Mouse (Mus musculus) forebrain, embryonic 16.5 days (tissue): ENCODE results near the gene Clns1a. TPM values are rescaled to one million over a fixed set of nuclear protein-coding genes. Genes with fewer than 3 reads are reported as not detected.
A peak's percentile ranks its signal among the peaks of the same experiment; 100 is the strongest.

Experiments used
- ATAC-seq: fragments of 200-750 bp; cut with Nextera tagmentation; 2 replicates; pipeline ENCODE4 v1.8.0; 2017; ENCODE audit warnings: mild to moderate bottlenecking, moderate library complexity
- H3K27ac ChIP-seq: fragments of 300-500 bp; sonication (generic); 2 replicates; pipeline ENCODE4 v1.5.1; 2014; ENCODE audit warnings: low read length, control low read depth
- H3K27me3 ChIP-seq: fragments of 300-500 bp; sonication (generic); replicated peaks from 2 replicates; pipeline ENCODE4 v1.6.1; 2014; ENCODE audit warnings: low read length; ENCODE audit not compliant: control insufficient read depth, insufficient read depth
- H3K36me3 ChIP-seq: fragments of 300-500 bp; sonication (generic); 2 replicates; pipeline ENCODE4 v1.6.1; 2014; ENCODE audit not compliant: control insufficient read depth, insufficient read depth
- H3K4me1 ChIP-seq: fragments of 300-500 bp; sonication (generic); replicated peaks from 2 replicates; pipeline ENCODE4 v1.6.1; 2014; ENCODE audit warnings: low read length; ENCODE audit not compliant: control insufficient read depth, insufficient read depth
- H3K4me2 ChIP-seq: fragments of 300-500 bp; sonication (generic); 2 replicates; pipeline ENCODE4 v1.6.1; 2014; ENCODE audit warnings: mild to moderate bottlenecking, low read length, control low read depth
- H3K4me3 ChIP-seq: fragments of 300-500 bp; sonication (generic); replicated peaks from 2 replicates; pipeline ENCODE4 v1.5.1; 2014; ENCODE audit warnings: mild to moderate bottlenecking, low read length, control low read depth
- H3K9ac ChIP-seq: fragments of 300-500 bp; sonication (generic); replicated peaks from 2 replicates; pipeline ENCODE4 v1.6.1; 2014; ENCODE audit warnings: low read depth, low read length, control low read depth
- H3K9me3 ChIP-seq: fragments of 300-500 bp; sonication (generic); 2 replicates; pipeline ENCODE4 v1.6.1; 2016; ENCODE audit warnings: low read length; ENCODE audit not compliant: control insufficient read depth
- WGBS: fragments of 180-500 bp; shearing (Covaris S2); extraction: QIAGEN DNeasy Blood & Tissue Kit; methylation state at CpG from one replicate; pipeline ENCODE4 v1.1.7; 2014; 5-methylcytosine and 5-hydroxymethylcytosine counted together
- polyA plus RNA-seq: library from polyadenylated mRNA; unstranded; fragments of >200 nt; fragmentation: Nextera tagmentation; extraction: Ambion mirVana; gene quantifications from 2 replicates; pipeline ENCODE4 v1.2.1, GENCODE M21; 2015

The Clns1a gene
- polyA plus RNA-seq, 1 experiment from 2014 or later: 213 TPM

DNA sequence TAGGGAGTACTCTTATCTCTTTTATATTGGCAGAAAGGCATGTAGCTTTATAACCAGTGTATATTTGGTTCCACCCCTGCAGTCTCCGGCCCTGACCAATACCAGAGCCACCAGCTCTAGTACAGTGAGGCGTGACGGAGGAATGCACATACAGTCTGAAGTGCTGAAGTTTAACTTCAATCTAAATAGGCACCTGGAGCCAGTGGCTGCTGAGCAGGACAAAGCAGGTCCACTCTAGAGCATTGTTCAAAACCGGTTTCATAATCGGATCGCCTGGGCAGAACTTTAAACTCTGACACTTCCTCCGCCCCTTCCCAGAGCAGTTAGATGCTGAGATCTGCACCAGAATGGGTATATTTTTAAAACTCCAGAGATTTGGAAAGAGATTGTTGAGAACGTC lies 38.6 kb downstream of the Clns1a start:
- WGBS: 81% methylated on average over 8 of the region's 8 CpGs
- no peak for ATAC-seq

DNA sequence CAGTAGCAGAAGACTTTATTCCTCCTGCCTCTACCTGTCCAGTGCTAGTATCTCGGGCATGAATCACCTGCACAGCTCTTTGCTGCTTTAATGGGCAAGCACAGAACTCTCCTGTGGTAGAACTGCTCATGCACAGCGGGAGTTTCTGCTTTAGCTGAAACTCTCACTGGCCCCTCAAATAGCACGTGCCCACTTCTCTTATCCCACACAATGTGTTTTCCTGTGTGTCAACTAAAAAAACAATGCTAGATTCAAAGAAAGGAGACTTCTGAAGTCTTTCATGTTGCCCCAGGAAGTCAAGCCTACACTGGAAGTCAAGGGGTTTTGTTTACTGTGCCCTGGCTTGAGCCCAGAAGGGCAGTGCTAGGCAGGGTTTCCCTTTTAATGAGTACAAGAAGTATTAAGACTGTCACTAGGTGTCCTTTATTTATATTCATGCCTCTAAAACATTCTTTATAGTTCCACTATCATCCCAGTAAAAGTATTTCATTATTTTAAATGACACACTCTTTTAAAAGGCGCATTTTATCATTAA lies 39.5 kb downstream of the Clns1a start:
- Histone ChIP-seq H3K4me2 (no peak overlapping the region), H3K4me1 (peaks cover 11% of the 10 kb centered on the region), H3K4me3 (no peak overlapping the region), H3K9me3 (no peaks in the 10 kb centered on the region), H3K27me3 (peaks cover 2% of the 10 kb centered on the region), H3K36me3 (no peaks in the 10 kb centered on the region), H3K9ac (no peak overlapping the region), H3K27ac (no peak overlapping the region)
- 29% methylated on average over 4 of the region's 4 CpGs for WGBS
- ATAC-seq: no peak

More for the DNA sequence above, 38.6 kb downstream of the Clns1a start:
- Histone ChIP-seq H3K27ac (no peak overlapping the region), H3K4me2 (no peak overlapping the region), H3K27me3 (peaks cover 2% of the 10 kb centered on the region), H3K9ac (no peak overlapping the region), H3K9me3 (no peaks in the 10 kb centered on the region), H3K4me3 (no peak overlapping the region), H3K36me3 (no peaks in the 10 kb centered on the region), H3K4me1 (peaks cover 11% of the 10 kb centered on the region)

GRCm38 (mm10) chr7:97737256-97737637 lies 40.8 kb downstream of the Clns1a start:
- Histone ChIP-seq H3K9ac (peak overlapping the region; percentile 78), H3K27me3 (peaks cover 2% of the 10 kb centered on the region), H3K9me3 (no peaks in the 10 kb centered on the region), H3K4me2 (peak overlapping the region; percentile 97), H3K4me3 (peak overlapping the region; percentile 79), H3K4me1 (peaks cover 11% of the 10 kb centered on the region), H3K36me3 (no peaks in the 10 kb centered on the region), H3K27ac (no peak overlapping the region)
- 6% methylated on average over 12 of the region's 12 CpGs for WGBS
- peak; percentile 24 for ATAC-seq

DNA sequence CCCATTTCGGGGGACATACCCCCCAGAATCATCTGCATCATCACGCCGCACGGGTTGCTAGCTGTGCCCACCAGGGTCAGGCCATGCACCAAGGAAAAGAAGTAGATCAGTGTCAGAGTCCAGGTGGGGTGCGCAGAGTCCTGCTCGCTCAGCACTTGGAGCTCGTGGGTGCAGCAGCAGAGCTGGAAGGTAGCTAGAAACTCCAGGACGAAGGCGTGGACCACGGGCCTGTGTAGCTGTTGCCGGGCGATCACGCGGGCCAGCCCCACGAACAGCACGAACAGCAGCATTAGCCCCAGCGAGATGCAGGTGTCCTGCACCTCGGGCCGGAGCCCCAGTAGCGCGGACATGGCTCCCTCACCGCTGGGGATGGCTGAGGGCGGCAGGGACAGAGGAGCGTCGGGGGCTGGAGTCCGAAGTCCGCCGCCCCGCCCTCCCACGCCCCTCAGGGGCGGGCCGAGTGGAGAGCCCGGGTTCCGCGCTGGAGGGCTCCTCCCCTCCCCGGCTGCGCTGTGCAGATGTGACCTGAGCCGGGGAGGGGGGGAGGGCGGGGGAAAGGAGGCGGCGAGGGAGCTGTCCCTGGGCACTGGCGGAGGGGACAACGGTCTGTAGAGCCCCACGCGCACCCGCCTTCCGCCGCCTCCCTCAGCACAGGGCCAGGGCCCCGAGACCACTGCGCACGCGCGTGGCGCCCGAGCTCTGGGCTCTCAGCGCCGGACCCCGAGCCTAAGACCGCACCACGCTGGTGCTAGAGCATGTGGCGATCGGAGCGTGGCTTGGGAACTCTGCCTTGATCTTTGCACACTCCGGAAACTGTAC lies 41.4 kb downstream of the Clns1a start, which contains the start of gene Aqp11:
Gene Aqp11, minus strand, starts transcription at position 652 of the 819 bp plus-strand sequence.
- H3K4me3 ChIP-seq: peak within 1 kb of the TSS; percentile 79
- no peaks in the 10 kb centered on the region for H3K36me3 ChIP-seq
- ATAC-seq: peak; percentile 91
- peaks cover 2% of the 10 kb centered on the region for H3K27me3 ChIP-seq
- WGBS: under 1% methylated on average over 50 of the region's 64 CpGs
- peak within 1 kb of the TSS; percentile 97 for H3K4me2 ChIP-seq
- no peak within 1 kb of the TSS for H3K27ac ChIP-seq
- peak within 1 kb of the TSS; percentile 78 for H3K9ac ChIP-seq
- peaks cover 11% of the 10 kb centered on the region for H3K4me1 ChIP-seq
- H3K9me3 ChIP-seq: no peaks in the 10 kb centered on the region

DNA sequence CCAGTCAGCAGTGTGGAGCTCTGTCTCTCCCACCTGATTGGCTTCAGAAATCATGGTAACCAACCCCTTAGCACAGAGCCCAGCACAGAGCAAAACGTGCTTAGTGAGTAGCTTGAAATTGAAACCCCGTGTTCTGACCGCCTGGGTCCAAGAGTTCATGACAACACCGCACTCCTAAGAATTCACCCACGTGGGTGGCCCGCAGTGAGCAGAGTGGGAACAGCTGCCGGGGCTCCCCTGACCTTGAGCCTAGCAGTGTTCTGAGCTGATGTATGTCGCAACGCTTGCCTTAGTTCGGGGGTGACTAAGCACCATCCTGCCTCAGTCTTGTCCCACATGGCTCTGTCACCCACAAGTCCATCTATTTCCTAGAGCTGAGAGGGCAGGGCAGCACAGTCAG lies 44.5 kb downstream of the Clns1a start:
- H3K9me3 ChIP-seq: no peaks in the 10 kb centered on the region
- 47% methylated on average over 10 of the region's 10 CpGs for WGBS
- H3K36me3 ChIP-seq: no peaks in the 10 kb centered on the region
- H3K27me3 ChIP-seq: peaks cover 2% of the 10 kb centered on the region
- no peak for ATAC-seq
- H3K4me1 ChIP-seq: peaks cover 11% of the 10 kb centered on the region
- H3K4me3 ChIP-seq: no peak overlapping the region
- H3K27ac ChIP-seq: no peak overlapping the region
- no peak overlapping the region for H3K9ac ChIP-seq
- no peak overlapping the region for H3K4me2 ChIP-seq

GRCm38 (mm10) chr7:97741756-97742291 lies 45.4 kb downstream of the Clns1a start:
- H3K36me3 ChIP-seq: no peaks in the 10 kb centered on the region
- H3K27me3 ChIP-seq: peaks cover 2% of the 10 kb centered on the region
- WGBS: 3% methylated on average over 1 of the region's 1 CpGs
- ATAC-seq: no peak
- no peaks in the 10 kb centered on the region for H3K9me3 ChIP-seq
- no peak overlapping the region for H3K4me2 ChIP-seq
- no peak overlapping the region for H3K4me3 ChIP-seq
- peaks cover 11% of the 10 kb centered on the region for H3K4me1 ChIP-seq
- no peak overlapping the region for H3K27ac ChIP-seq
- H3K9ac ChIP-seq: no peak overlapping the region

GRCm38 (mm10) chr7:97745299-97745698 lies 48.9 kb downstream of the Clns1a start:
- no peak overlapping the region for H3K4me3 ChIP-seq
- H3K4me2 ChIP-seq: no peak overlapping the region
- no peaks in the 10 kb centered on the region for H3K9me3 ChIP-seq
- no peaks in the 10 kb centered on the region for H3K36me3 ChIP-seq
- WGBS: 10% methylated on average over 3 of the region's 3 CpGs
- H3K4me1 ChIP-seq: peaks cover 3% of the 10 kb centered on the region
- ATAC-seq: peak; percentile 45; the same call in 1 of the 2 replicates
- no peak overlapping the region for H3K9ac ChIP-seq
- no peaks in the 10 kb centered on the region for H3K27me3 ChIP-seq
- no peak overlapping the region for H3K27ac ChIP-seq

- Histone ChIP-seq H3K27me3 (no peaks in the 10 kb centered on the region), H3K27ac (no peak overlapping the region), H3K4me2 (no peak overlapping the region), H3K4me3 (no peak overlapping the region), H3K36me3 (no peaks in the 10 kb centered on the region), H3K4me1 (peaks cover 3% of the 10 kb centered on the region), H3K9ac (no peak overlapping the region), H3K9me3 (no peaks in the 10 kb centered on the region)
- 77% methylated on average over 4 of the region's 4 CpGs for WGBS
- no peak for ATAC-seq
These were observed 50.8 kb downstream of the Clns1a start for GRCm38 (mm10) chr7:97747176-97747707.

DNA sequence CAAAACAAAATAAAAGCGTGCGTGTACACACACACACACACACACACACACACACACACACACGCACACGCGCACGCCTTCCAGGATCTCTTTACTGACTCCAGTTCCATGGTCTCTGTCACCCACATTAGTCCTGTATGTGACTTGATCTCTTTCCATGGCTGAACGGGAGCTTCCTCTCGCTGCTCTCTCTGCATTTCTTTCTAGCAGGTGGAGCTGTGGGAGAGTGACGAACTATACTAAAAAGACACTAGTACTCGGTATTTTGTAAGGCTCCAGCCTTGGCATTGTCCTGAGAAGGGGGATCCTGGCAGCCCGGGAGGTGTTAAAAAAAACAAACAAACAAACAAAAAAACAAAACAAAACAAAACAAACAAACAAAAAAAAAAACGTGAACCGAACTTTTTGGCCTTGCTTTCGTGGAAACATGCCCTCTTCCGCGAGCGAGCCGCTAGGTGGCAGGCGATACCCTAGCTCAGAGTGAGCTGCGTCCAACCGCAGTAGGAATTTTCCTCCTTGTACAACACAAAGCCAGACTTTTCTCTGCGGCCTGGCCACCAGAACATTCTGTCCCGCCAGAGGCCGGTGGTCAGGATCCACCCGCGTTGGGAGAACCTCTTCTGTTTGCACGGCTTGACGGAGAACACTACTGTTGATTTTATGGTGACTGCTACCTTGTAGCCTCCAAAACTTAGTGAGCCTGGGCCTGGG lies 51.5 kb downstream of the Clns1a start:
- H3K27me3 ChIP-seq: no peaks in the 10 kb centered on the region
- no peak overlapping the region for H3K9ac ChIP-seq
- H3K9me3 ChIP-seq: no peaks in the 10 kb centered on the region
- H3K36me3 ChIP-seq: no peaks in the 10 kb centered on the region
- peak overlapping the region; percentile 26 for H3K4me2 ChIP-seq
- H3K4me1 ChIP-seq: peaks cover 3% of the 10 kb centered on the region
- no peak overlapping the region for H3K27ac ChIP-seq
- peak; percentile 82 for ATAC-seq
- 23% methylated on average over 28 of the region's 28 CpGs for WGBS
- H3K4me3 ChIP-seq: no peak overlapping the region
